Mouse (Mus musculus) lung, adult 2 months (tissue): ENCODE measurements around the gene Papss1. TPM values are rescaled to one million over a fixed set of nuclear protein-coding genes. Genes with fewer than 3 reads are reported as not detected.
"Not testable (repeated sequence)": the region's sequence is repeated elsewhere in the genome, so short reads cannot be mapped to it uniquely, and the experiment has no call there.

Source experiments
- DNase-seq: peaks from one replicate; pipeline ENCODE4 v3.0.0; 2022
- H3K4me1 ChIP-seq: fragments of 200-500 bp; 2 replicates; pipeline ENCODE4 v1.6.1; 2011; ENCODE audit warnings: low read length; ENCODE audit not compliant: control insufficient read depth, insufficient read depth
- H3K4me3 ChIP-seq: fragments of 200-500 bp; replicated peaks from 2 replicates; pipeline ENCODE3; 2011; ENCODE audit warnings: low read depth, mild to moderate bottlenecking, control low read depth, low read length; ENCODE audit errors: extremely low read depth
- CTCF ChIP-seq: fragments of 200-500 bp; IDR thresholded peaks from 2 replicates; pipeline ENCODE4 v1.5.1; 2011; ENCODE audit warnings: mild to moderate bottlenecking, low read length, control low read depth; ENCODE audit not compliant: insufficient read depth
- POLR2A ChIP-seq: fragments of 200-500 bp; IDR thresholded peaks from 2 replicates; pipeline ENCODE4 v1.6.1; 2011; ENCODE audit warnings: low read depth, mild to moderate bottlenecking, control low read depth, low read length, borderline replicate concordance; ENCODE audit errors: extremely low read depth
- WGBS: fragments of 180-500 bp; shearing (Covaris S2); methylation state at CpG from one replicate; pipeline ENCODE4 v1.1.7; 2018; 5-methylcytosine and 5-hydroxymethylcytosine counted together
- polyA plus RNA-seq: library from polyadenylated mRNA; depleted of rRNA; stranded (reverse); fragments of >200 nt; gene quantifications from 2 replicates; pipeline ENCODE4 v1.2.3, GENCODE M21; 2012; rRNA removed

Papss1 gene
- polyA plus RNA-seq: 26.0 and 36.0 TPM in 2 replicates

DNA sequence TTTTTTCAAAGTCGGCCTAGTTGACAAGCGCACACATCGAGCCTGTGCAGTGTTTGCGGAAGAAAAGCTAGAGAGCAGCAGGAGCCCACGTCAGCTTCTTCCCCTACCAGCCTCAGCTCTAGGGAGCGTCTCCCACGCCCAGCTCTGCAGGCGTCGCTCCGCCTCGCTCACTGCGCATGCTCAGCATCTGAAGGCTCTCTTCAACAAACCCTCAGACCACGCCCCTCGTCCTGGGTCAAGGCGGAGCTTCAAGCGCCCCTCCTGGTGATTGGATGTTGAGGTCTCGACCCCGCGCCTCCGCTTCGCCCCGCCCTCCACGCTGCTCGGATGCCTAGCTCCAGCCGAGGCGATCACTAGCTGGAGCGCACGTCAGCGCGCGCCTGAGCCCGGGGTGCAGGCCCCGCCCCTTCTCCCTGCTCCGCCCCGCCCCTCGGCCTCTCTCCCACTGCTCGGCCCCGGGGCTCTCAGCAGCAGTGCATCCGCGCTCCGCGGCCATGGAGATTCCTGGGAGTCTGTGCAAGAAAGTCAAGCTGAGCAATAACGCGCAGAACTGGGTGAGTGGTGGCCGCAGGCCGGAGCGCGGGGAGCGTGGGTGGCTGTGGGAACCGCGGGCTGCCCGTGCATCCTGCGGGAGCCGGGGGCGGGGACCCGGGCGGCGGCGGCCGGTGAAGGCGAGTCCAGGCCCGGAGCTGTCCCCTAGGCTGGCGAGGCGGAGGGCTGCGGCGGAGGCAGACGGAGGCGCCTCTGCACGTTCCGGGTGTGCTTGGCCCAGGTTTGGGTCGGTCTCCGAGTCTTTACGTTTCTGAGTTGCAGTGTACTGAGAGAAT is at the start of gene Papss1:
Papss1 (plus strand) TSS at position 339 of the 827 bp plus-strand sequence.
- peak; percentile 99 for TF ChIP-seq POLR2A
- TF ChIP-seq CTCF: no peak
- Histone ChIP-seq H3K4me1 (peaks cover 2% of the 10 kb centered on the region; the same call in 1 of the 2 replicates), H3K4me3 (peak within 1 kb of the TSS; percentile 90)
- DNase-seq: peak; percentile 100
- WGBS: under 1% methylated on average over 73 of the region's 73 CpGs

DNA sequence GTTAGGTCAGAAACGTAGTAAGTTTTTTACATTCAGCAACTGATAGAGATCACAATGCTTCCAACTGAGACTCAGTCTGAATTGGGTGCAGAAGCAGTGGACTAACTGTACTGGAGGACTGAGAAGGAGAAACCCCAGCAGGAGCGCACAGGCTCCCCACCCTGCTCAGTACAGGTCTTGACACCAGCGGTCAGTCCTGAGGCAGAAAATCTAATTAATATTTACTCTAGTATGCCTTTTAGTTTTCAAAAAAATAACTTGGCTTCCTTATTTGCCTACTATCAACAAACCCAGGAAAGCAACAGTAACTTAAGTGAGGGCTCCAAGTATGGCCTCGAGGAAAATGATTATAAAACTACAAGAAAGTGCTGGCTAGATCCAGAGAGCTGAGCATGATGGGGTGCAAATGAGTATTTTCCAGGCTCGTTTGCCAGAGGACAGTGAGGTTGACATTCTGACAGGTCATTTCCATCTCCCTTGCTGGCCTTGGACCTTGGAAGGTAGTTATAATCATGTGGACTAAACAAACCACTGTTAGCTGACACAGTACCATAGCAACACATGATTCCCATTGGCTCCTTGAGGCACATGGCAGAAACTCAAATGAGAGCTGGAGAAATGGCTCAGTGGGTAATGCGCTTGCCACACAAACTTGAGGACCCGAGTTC is 48.1 kb upstream of the Papss1 start:
- Histone ChIP-seq H3K4me1 (no peaks in the 10 kb centered on the region), H3K4me3 (no peak overlapping the region)
- no peak for DNase-seq
- 65% methylated on average over 7 of the region's 7 CpGs for WGBS
- no peak for TF ChIP-seq CTCF
- no peak for TF ChIP-seq POLR2A

- WGBS: 52% methylated on average over 6 of the region's 6 CpGs
Measured at GRCm38 (mm10) chr3:131517756-131518155, 46.8 kb upstream of the Papss1 start.

DNA sequence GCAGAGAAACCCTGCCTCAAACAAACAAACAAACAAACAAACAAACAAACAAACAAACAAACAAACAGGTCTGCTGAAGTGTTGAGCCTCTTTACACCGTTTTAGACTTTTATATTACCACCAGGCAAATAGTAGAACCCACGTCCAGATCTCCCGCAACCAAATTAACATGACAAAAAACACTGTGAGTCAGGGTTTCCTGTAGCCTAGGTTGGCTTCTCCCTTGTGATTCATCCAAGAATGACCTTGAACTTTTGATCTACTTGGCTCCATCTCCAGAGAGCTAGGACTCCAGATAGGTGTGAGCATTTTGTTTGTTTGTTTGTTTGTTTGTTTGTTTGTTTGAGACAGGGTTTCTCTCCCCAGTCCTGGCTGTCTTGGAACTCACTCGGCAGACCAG is 43.4 kb upstream of the Papss1 start:
- Histone ChIP-seq H3K4me3 (no peak overlapping the region), H3K4me1 (peaks cover 2% of the 10 kb centered on the region; the same call in 1 of the 2 replicates)
- 65% methylated on average over 4 of the region's 4 CpGs for WGBS
- no peak for DNase-seq
- TF ChIP-seq POLR2A (no peak), CTCF (no peak)

More at GRCm38 (mm10) chr3:131517756-131518155, 46.8 kb upstream of the Papss1 start:
- Histone ChIP-seq H3K4me1 (peaks cover 2% of the 10 kb centered on the region; the same call in 1 of the 2 replicates), H3K4me3 (no peak overlapping the region)
- no peak for DNase-seq
- TF ChIP-seq CTCF: no peak
- TF ChIP-seq POLR2A: no peak

GRCm38 (mm10) chr3:131522243-131522642 is 42.3 kb upstream of the Papss1 start:
- TF ChIP-seq POLR2A (no peak), CTCF (no peak)
- WGBS: 13% methylated on average over 7 of the region's 7 CpGs
- Histone ChIP-seq H3K4me3 (no peak overlapping the region), H3K4me1 (peaks cover 2% of the 10 kb centered on the region; the same call in 1 of the 2 replicates)
- DNase-seq: no peak

- 61% methylated on average over 9 of the region's 9 CpGs for WGBS
- TF ChIP-seq CTCF: no peak
- TF ChIP-seq POLR2A: no peak
- no peak for DNase-seq
Measured at GRCm38 (mm10) chr3:131523749-131524148, 40.8 kb upstream of the Papss1 start.

GRCm38 (mm10) chr3:131524210-131524609 is 40.4 kb upstream of the Papss1 start:
- WGBS: 58% methylated on average over 5 of the region's 5 CpGs
- no peak for DNase-seq
- Histone ChIP-seq H3K4me3 (no peak overlapping the region), H3K4me1 (peaks cover 2% of the 10 kb centered on the region; the same call in 1 of the 2 replicates)
- TF ChIP-seq POLR2A: no peak
- no peak for TF ChIP-seq CTCF

More at GRCm38 (mm10) chr3:131523749-131524148, 40.8 kb upstream of the Papss1 start:
- Histone ChIP-seq H3K4me3 (no peak overlapping the region), H3K4me1 (peaks cover 2% of the 10 kb centered on the region; the same call in 1 of the 2 replicates)

GRCm38 (mm10) chr3:131524779-131525178 is 39.8 kb upstream of the Papss1 start:
- DNase-seq: peak; percentile 28
- peak; percentile 46 for TF ChIP-seq CTCF
- no peak for TF ChIP-seq POLR2A
- no peak overlapping the region for H3K4me3 ChIP-seq
- peaks cover 2% of the 10 kb centered on the region; the same call in 1 of the 2 replicates for H3K4me1 ChIP-seq
- 15% methylated on average over 11 of the region's 11 CpGs for WGBS

DNA sequence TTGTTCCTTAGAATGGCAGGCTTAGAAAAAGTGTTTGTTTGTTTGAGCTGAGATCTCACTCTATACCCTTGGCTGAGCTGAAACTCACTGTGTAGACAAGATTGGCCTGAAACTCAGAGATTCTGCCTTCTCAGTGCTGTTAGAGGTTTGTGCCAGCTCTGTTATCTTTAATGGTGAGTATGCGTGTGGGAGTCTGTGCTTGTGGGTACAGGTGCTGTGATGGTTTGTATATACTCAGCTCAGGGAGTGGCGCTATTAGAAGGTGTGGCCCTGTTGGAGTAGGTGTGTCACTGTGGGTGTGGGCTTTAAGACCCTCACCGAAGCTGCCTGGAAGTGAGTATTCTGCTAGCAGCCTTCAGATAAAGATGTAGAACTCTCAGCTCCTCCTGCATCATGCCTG is 39.3 kb upstream of the Papss1 start:
- TF ChIP-seq CTCF (no peak), POLR2A (no peak)
- no peak for DNase-seq
- Histone ChIP-seq H3K4me3 (no peak overlapping the region), H3K4me1 (peaks cover 2% of the 10 kb centered on the region; the same call in 1 of the 2 replicates)
- WGBS: 80% methylated on average over 3 of the region's 3 CpGs

DNA sequence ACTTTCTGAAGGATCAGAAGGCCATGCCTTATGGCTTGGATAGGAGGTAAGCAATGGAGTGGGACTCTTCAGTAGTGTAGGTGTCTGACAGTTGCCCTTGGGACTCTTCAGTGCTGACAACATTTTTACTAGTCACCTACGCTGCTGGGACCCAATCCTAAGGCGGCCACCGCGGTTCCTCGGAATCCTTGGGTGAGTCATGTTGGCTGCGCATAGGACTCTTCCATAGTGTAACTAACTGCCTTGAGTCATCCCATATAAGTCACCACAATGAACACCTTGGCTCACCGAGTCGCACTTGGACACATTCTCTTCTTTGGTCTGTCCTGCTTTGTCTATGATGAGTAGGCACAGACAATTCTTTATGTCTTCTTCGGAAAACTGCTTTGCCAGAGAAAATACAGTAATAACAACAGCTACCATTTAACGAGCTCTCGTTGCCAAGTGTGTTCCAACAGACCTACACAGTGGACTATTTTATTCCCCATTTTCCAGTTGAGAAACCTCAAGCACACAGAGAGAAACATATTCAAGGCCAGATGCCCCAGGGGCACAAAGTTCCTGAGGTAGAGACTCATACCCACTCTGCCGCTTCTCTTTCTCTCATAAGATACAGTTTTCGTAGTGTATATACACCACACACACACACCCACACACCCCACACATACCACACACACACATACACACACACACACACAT is 23.2 kb upstream of the Papss1 start:
- TF ChIP-seq CTCF: no peak
- no peak for TF ChIP-seq POLR2A
- Histone ChIP-seq H3K4me3 (no peak overlapping the region), H3K4me1 (no peaks in the 10 kb centered on the region)
- whole genome bisulfite sequencing: 97% methylated on average over 13 of the region's 13 CpGs
- DNase-seq: no peak

DNA sequence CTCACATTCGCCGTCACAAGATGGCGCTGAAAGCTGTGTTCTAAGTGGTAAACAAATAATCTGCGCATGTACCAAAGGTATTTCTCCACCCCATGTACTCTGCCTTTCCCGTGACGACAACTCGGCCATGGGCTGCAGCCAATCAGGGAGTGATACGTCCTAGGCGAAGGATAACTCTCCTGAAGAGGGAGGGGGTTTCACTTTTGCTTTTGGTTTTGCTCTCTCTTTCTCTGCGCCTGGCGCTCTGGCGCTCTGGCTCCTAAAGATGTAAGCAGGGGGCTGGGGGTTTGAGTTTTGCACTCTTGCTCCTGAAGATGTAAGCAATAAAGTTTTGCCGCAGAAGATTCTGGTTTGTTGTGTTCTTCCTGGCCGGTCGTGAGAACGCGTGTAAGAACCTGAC is 17.0 kb upstream of the Papss1 start:
- H3K4me1 ChIP-seq, H3K4me3 ChIP-seq, DNase-seq: not testable (repeated sequence)
- 95% methylated on average over 17 of the region's 17 CpGs for WGBS
